Mouse (Mus musculus): Measurements from ENCODE around the gene Afap1l2.

- TF ChIP-seq CTCF (IDR thresholded peaks at IDR 0.05; ENCODE audit: extremely low read depth, insufficient read depth, low read length) (no peak), POLR2A (IDR thresholded peaks at IDR 0.05; ENCODE audit: extremely low read depth, insufficient read depth, low read length) (no peak)
Measured at GRCm38 (mm10) chr19:56935111-56935510, 72.9 kb downstream of the Afap1l2 start.
